In the genomic region with DNA sequence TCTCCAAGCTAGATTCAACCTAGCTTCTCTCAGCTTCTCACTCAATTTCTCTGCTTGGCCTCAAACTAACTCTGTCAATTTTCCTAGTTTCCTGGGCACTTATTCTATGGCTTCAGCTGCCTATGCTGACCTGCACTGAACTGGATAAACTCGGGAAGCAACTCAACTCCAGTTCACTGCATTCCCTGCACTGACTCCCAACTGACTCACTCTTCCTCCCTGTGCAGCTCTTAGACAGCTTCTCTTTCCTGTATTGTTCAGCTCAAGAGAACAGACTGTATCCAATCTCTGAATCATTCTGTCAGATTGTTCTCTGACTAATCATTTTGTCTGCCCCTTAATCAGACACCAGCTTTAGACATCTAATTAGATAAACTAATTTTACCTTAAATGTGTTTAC, we compare ENCODE assay signal across 26 mouse cellular contexts.
"Had no signal": no experiment of that assay in that cellular context is flagged by ENCODE, and none has a peak within 500 bp of the region (broad histone marks: within the 10 kb centered on the region; RNA-seq: fewer than 3 reads in every experiment).

No protein-coding gene starts in this region.

- DNase-seq: gastrocnemius, postnatal 14 days; gastrocnemius, postnatal 36 days; heart, adult 11 months; heart, adult 2 months; heart, postnatal 14 days; heart, postnatal 36 days; kidney, adult 18-20 months; kidney, adult 8-10 months; kidney, postnatal 14 days; kidney, postnatal 36 days; layer of hippocampus, adult 9-11 months; layer of hippocampus, postnatal 36 days; left cerebral cortex, postnatal 4 days had no signal

- H3K36me3 ChIP-seq: heart, embryonic 13.5 days; heart, embryonic 15.5 days; hindbrain, embryonic 13.5 days; hindbrain, embryonic 15.5 days; kidney, embryonic 15.5 days; limb, embryonic 13.5 days; limb, embryonic 15.5 days; liver, embryonic 12.5 days had no signal

- H3K4me2 ChIP-seq: heart, embryonic 11.5 days; heart, embryonic 13.5 days; heart, embryonic 15.5 days; hindbrain, embryonic 13.5 days; hindbrain, embryonic 15.5 days; kidney, embryonic 15.5 days; limb, embryonic 13.5 days; limb, embryonic 15.5 days; liver, embryonic 12.5 days had no signal

- ATAC-seq: hindbrain, postnatal 0 days; intestine, postnatal 0 days; liver, embryonic 12.5 days had no signal

- H3K4me1 ChIP-seq: heart, embryonic 13.5 days; heart, embryonic 15.5 days; hindbrain, embryonic 13.5 days; hindbrain, embryonic 15.5 days; kidney, embryonic 15.5 days; limb, embryonic 15.5 days; liver, embryonic 12.5 days had no signal

- H3K27ac ChIP-seq: heart, adult 2 months; heart, embryonic 13.5 days; heart, embryonic 15.5 days; hindbrain, embryonic 13.5 days; hindbrain, embryonic 15.5 days; hindbrain, postnatal 0 days; kidney, embryonic 15.5 days; kidney, postnatal 0 days; limb, embryonic 13.5 days; limb, embryonic 15.5 days; liver, embryonic 12.5 days; liver, embryonic 14.5 days had no signal

- H3K9ac ChIP-seq: heart, embryonic 13.5 days; heart, embryonic 15.5 days; hindbrain, embryonic 13.5 days; hindbrain, embryonic 15.5 days; kidney, embryonic 15.5 days; limb, embryonic 13.5 days; limb, embryonic 15.5 days; liver, embryonic 12.5 days; liver, embryonic 14.5 days had no signal

- H3K27me3 ChIP-seq: heart, embryonic 13.5 days; heart, embryonic 15.5 days; hindbrain, embryonic 13.5 days; hindbrain, embryonic 15.5 days; kidney, embryonic 15.5 days; limb, embryonic 13.5 days; limb, embryonic 15.5 days; liver, embryonic 12.5 days had no signal

- H3K4me3 ChIP-seq: heart, adult 2 months; heart, embryonic 13.5 days; heart, embryonic 15.5 days; hindbrain, embryonic 13.5 days; hindbrain, embryonic 15.5 days; kidney, embryonic 15.5 days; limb, embryonic 13.5 days; limb, embryonic 15.5 days; liver, embryonic 12.5 days had no signal

- H3K9me3 ChIP-seq: heart, embryonic 13.5 days; heart, embryonic 15.5 days; hindbrain, embryonic 13.5 days; hindbrain, embryonic 15.5 days; kidney, embryonic 15.5 days; limb, embryonic 13.5 days; limb, embryonic 15.5 days; liver, embryonic 12.5 days had no signal
